Mouse (Mus musculus): ENCODE measurements around the gene Btbd35f10. TPM values are rescaled to one million over a fixed set of nuclear protein-coding genes. Genes with fewer than 3 reads are reported as not detected.

Gene Btbd35f10
- polyA plus RNA-seq (2017; shearing (Covaris generic)) = not detected

GRCm38 (mm10) chrX:3752785-3753184 is at the start of gene Btbd35f10:
TSS of gene Btbd35f10 (minus strand) at chrX:3752885.

Other genes with a start within 250 kb of the Btbd35f10 start
- not detected for gene Btbd35f18, start 52.7 kb downstream of the Btbd35f10 start, polyA plus RNA-seq (2017; shearing (Covaris generic))
- gene Btbd35f16, start 204.1 kb upstream of the Btbd35f10 start, polyA plus RNA-seq (2017; shearing (Covaris generic)) = not detected

All from CD4-positive, CD25-positive, alpha-beta regulatory T cell (primary cell).